Mouse (Mus musculus): ENCODE results near the gene Nsun6.

- no peak for TF ChIP-seq POLR2A (IDR thresholded peaks at IDR 0.05; ENCODE audit: low read depth, low read length)
- no peak for TF ChIP-seq CTCF (IDR thresholded peaks at IDR 0.05; ENCODE audit: extremely low read depth, insufficient read length, insufficient replicate concordance, low read depth, low read length)
Observed at GRCm38 (mm10) chr2:15060856-15061255, 6.0 kb upstream of the Nsun6 start.

Measured in small intestine, adult 2 months (tissue).